Mouse (Mus musculus) MN1 (cell line): ENCODE results near the gene Mrps18a.
A peak's percentile ranks its signal among the peaks of the same experiment; 100 is the strongest.

Experiments used
- DNase-seq: peaks from one replicate; pipeline ENCODE4 v3.0.0-alpha.2; 2016; ENCODE audit warnings: low spot score

The Mrps18a gene

DNA sequence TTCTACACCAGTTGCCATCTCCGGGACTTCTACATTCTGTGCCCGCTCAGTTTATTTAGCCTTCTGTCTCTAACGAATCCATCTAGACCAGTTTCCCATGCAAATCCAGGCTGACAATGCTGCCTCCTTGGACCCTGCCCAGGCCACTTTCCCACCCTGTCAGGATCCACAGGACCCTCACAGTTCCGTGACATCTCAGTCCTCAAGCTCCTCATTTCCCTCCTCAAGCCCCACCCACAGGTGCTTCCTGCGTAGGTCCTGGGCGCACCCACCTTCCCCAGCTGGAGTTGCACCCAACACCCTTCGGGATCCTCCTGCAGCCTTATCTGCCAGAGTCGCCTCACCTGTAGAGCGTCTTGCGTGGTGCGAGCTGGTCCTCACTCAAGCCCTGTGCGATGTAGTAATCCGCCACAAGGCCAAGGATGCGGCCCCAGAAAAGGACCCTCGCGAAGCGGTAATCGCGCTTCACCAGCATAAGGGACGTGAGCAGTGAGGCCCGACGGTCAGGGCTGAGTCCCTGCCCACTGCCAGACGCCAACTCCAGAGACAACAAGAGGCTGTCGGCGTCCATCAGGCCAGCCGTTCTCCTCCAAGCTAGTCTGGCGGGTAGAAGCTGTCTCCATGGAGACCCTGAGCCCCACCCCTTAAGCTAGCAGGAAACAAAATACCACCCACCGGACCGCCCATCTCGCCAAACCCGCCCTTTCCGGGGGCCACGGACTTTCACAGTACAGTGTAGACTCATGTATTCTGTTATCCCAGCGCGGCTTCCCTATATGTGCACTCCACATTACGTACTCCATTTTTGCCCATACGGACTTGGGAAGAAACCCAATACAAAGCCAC, 33.0 kb downstream of the Mrps18a start, which contains the start of gene Rsph9:
TSS of gene Rsph9 (minus strand) at position 639 of the 846 bp plus-strand sequence.
- peak; percentile 89 for DNase-seq

DNA sequence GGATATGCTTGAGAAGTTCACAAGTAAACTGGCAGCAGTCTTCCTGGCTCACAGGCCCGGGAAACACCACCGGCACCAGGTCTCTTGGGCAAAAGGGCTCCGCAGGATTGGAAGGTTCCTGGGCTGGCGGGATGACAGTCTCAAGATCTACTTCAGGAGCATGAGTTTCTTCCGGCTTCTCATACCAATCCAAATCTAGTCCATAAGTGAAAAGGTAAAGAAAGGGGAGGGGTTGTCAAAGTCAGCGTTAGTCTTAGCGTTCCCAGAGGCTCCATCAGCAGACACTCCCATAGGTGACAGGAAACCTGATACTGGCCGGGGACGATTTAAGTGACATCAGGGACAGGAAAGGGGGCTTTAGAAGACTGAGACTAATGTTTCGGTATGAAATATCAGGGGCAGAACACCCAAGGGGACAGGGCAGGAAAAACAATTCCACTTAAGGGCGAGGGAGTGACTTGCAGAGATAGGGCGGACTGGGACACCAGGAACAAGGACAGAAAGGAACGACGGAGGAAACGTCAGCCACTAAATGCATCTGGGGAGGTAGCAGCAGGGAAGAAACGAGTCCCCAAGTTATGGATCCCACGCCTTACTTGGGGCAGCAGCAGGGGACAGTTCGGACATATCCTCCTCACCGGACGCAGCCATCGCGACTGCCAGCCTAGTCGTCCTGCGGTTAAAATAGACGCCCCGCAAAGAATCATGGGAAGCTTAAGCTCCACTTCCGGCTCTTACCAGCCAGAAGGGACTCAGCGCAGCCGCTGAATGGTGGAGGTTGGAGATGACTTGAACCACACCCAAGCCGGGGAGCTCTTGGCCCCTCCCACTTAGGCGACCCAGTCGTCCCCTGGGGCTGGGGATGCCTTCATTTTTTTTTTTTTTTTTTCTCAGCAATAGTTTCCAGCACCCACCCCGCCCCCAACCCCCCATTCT, 42.3 kb downstream of the Mrps18a start, which contains the start of gene Mad2l1bp:
TSS of gene Mad2l1bp (minus strand) at position 707 of the 936 bp plus-strand sequence.
- peak; percentile 93 for DNase-seq

DNA sequence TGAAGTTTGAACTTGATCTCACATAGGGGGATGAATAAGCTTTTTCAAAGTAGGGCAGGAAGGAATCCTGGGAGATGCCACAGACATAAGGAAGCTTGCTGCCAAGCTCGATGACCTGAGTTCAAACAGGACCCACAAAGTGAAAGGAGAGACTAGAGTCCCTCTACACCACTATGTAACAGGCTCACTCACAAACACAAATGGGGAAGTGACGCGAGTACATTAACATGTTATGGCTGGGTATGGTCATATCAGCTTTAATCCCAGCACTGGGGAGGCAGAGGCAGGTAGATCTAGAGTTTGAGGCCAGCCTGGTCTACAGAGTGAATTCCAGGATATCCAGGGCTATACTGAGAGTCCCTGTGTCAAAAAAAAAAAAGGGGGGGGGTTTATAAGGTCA, 43.5 kb downstream of the Mrps18a start:
- DNase-seq, result no peak

DNA sequence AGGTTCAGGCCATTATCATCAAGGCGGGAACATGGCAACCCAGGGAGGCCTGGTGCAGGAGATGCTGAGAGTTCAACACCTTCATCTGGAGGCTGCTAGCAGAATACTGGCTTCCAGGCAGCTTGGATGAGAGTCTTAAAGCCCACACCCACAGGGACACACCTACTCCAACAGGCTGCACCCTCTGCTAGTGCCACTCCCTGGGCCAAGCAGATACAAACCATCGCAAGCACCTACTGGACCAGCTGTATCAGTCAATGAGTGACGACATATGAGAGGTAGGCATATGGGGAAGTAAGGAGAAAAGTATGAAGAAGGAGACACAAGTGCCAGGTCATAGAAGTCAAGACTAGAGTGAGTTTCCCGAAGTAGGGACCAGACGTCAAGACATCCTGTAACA, 45.9 kb downstream of the Mrps18a start:
- DNase-seq, result no peak

DNA sequence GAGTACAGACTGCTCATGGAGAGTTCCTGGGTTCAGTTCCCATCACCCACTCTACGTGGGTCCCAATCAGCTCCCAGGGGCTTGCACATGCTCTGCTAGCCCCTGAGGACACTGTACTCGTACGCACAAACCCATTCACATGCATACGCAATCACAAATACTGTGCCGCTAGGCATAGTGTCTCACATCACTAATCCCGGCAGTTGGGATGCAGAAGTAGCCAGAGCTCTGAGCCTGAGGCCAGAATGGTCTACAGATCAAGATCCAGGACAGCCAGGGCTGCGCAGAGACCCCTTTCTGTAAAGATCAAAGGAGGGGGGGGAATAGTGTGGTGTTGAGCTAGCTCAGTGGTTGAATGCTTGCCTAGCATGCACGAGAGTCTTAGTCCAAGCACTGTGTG, 46.3 kb downstream of the Mrps18a start:
- DNase-seq, result no peak

DNA sequence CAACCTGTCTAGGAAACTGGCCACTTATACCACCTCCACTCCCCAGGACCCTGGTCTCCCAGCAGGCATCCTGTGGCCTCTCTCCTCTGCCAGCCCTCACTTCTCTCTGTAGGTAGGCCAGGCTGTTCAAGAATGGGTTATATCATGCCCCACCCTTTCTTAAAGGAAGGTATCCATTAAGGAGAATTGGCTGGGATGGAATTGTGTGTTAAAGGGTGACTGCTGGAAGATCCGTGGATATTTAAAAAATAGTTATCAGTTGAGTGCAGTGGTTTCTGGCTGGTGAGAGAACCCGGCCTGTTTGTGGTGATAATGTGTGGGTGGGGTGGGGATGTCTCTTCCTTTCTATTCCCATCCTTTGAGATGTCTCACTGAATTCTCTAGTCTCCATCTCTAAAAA, 48.5 kb downstream of the Mrps18a start:
- DNase-seq, result no peak

DNA sequence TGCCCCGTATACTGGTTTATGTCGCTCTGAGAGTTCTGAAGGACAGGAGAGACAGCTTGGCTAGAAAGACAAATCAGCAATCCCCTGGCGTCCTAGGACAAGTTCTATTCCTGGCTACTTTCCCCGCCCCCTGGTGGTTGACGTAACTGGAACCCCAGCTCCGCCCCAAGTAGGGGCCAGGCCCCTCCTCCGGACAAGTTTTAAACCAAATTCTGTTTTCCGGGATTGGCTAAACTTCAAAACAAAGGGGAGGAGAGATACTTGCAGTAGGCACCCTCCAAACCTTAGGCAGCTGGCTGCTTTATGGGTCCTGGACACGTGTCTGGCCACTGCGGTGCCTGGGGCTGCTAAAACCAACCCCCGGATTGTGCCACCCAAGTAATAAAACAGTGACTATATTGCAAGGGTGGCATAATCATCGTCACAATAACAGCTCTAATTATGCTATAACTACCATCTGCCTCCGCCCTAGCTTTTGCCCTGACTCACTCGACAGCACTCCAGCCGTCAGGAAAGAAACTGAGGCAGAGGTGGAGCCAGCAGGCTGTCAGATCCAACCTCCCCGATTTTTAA, 49.4 kb downstream of the Mrps18a start:
- peak; percentile 93 for DNase-seq

DNA sequence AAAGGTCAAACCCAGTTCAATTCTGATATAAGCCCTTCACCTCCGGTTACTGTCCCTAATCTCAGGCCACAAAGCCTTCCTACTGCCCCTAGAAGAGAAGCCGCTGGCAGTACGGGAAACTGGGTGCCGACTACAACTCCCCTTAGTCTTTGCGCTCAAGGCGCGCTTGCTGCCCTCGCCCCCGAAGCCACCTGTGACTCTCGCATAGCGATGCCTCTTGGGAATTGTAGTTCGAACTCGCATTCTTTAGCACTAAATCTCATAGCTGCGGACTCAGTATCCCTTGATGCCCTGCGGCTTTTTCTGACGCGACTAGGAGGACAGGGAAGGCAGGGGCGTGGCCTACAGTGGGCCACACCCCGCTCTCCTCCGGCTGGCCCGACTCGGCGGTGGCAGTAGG, 49.9 kb downstream of the Mrps18a start, which contains the start of gene Gtpbp2:
TSS of gene Gtpbp2 (plus strand) at position 347 of the 400 bp plus-strand sequence.
- peak; percentile 100 for DNase-seq

DNA sequence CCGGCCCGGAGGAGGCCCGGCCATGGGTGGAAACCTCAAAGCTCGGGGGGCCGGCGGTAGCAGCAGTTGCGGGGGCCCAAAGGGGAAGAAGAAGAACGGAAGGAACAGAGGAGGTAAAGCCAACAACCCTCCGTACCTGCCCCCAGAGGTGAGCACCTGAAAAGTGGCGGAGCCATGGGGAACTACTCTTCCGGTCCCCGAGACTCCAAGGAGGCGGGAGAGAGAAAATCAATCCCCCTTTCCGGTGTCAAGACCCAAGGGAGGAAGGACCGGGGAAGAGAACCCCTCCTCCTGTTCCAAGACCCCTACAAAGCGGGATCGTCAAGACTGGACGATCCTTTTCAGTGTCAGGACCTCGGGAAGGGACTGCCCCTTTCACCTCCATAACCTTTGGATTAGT, 50.4 kb downstream of the Mrps18a start:
- DNase-seq, result peak; percentile 68

DNA sequence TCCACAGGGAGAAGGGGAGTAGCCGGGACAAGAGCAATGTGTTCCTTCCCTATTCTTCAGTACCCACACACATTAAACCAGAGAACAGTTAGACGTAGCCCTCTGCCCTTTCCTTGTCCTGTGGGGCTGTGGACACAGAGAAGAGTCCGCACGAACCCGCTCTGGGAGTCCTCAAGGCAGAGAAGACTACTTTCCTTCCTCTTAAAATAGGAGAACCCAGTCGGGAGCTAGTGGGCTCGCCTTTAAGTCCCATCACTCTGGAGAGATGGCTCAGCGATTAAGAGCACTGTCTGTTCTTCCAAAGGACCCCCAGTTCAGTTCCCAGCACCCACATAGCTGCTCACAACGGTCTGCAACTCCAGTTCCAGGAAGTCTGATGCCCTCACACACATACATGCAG, 50.9 kb downstream of the Mrps18a start:
- peak; percentile 36 for DNase-seq

DNA sequence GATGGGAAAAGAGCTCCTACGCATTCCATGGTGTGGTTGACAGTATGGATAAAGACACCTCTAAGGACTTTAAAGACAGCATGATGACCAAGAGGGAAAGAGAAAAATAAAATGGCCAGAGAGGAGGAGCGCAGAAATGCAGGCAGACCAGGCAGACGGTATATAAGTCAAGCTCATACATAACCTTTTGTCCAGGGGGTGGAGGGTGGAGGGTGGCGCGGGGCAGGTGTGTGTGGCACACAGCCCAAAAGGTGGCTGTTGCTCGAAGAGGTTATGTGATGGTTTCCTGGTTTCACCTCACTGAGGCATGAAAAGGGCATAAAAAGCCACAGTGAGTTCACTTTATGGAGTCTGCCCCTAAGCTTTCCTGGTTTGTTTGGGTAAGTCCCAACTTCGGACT, 51.8 kb downstream of the Mrps18a start:
- no peak for DNase-seq

DNA sequence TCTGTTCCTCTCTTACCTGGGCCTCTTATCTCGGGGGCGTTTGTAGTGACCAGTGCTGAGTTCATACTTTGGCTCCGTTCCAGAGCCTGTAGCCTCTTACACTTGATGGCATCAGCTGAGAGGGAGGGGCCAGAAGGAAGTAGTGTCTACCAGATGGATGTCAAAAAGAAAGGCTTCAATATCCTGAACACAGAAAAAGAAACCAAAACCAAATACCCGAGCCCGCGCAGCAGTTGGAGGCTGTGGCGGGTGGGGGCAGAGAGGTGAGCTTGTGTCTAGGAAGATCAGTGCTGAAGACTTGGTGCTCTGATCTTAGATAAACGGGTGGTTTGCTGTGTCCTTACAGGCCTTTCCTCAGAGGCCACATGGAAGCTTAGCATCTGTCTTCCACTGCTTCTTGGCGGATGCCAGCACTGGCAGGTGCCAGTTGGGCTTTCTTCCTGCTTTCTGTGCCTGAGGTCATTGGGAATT, 52.2 kb downstream of the Mrps18a start:
- peak; percentile 90 for DNase-seq

DNA sequence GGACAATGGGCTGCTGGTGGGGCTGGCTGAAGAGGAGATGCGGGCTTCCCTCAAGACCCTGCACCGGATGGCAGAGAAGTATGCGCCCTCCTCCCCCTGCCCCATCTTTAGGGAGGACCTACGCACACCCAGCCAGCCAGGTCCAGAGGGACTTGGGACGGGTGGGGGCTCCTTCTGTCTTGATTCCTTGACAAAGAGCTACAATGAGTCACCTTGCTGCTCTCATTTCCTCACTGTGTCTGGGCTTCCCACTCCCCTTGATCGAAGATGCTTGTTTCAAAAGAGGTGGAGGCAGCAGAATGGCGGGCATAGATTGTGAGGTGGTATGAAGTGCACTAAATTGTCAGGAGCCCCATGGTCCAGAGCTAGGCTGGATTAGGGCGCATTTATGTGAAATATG, 53.5 kb downstream of the Mrps18a start:
- no peak for DNase-seq

DNA sequence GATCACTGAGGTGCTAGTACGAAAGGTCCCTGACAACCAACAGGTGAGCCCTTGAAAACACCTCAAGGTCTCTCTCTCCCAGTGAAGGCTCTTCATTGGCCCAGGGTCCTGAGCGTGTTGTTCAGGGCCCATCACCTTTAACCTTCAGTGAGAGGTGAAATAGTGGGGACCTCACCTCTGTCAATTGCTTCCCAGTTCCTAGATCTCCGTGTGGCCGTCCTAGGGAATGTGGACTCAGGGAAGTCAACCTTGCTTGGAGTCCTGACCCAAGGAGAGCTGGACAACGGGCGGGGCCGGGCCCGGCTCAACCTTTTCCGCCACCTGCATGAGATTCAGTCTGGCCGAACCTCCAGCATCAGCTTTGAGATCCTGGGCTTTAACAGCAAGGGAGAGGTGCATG, 54.0 kb downstream of the Mrps18a start:
- DNase-seq, result no peak

DNA sequence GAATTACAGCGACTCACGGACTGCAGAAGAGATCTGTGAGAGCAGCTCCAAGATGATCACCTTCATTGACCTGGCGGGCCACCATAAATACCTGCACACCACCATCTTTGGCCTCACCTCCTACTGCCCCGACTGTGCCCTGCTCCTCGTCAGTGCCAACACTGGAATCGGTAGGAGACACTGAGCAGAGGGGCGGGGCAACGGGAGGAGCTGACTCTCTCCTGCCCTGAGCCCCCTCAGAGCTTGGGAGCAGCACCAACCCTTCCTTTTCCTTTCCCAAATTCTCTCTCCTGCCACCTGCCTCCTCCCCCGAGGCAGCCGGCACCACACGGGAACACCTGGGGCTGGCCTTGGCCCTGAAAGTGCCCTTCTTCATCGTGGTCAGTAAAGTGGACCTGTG, 54.7 kb downstream of the Mrps18a start:
- no peak for DNase-seq

DNA sequence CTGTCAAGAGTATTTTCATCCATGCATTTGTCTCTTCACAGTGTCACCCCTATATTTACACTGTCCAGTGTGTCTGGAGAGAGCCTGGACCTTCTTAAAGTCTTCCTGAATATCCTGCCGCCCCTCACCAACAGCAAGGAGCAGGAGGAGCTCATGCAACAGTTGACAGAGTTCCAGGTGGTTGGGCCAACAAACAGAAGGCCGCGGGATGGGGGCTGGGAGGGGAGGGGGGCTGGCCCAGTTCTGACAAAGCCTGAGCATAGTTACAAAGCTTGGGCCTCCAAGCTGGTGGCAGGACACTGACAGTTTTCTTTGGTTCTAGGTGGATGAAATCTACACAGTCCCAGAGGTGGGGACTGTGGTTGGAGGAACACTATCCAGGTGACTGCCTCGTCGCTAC, 55.5 kb downstream of the Mrps18a start:
- DNase-seq, result no peak

DNA sequence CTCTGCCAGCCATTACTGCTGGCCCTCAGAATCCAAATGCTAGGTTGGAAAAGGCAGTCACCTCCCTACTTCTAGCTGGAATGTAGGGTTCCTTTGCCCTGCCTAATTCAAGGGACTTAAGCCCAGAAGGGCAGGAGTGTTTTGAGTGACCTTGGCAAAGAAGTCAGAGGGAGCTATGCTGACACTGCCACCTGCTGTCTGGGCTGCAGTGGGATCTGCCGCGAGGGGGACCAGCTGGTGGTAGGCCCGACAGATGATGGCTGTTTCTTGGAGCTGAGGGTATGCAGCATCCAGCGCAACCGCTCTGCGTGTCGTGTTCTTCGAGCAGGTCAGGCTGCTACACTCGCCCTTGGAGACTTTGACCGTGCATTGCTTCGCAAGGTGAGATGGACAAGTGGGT, 56.2 kb downstream of the Mrps18a start:
- DNase-seq, result peak; percentile 63

DNA sequence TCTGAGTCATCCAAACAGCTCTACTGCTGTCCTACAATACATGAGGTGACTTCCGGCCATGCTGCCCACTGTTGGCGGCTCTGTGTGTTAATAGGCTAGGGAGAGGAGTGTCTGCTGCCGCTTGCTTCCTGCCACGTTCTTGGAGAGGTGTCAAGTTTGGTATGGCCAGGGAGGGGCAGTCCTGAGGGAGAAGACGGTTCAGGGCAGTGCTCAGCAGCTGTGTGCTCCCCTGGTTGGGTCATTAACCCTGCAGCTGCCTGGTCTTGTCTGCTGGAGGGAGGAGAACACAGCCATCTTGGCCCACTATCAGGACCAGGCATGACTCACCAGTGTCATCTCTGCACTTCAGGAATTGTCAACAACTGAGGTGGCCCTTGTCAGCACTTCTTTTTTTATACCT, 57.5 kb downstream of the Mrps18a start:
- DNase-seq, result peak; percentile 90

DNA sequence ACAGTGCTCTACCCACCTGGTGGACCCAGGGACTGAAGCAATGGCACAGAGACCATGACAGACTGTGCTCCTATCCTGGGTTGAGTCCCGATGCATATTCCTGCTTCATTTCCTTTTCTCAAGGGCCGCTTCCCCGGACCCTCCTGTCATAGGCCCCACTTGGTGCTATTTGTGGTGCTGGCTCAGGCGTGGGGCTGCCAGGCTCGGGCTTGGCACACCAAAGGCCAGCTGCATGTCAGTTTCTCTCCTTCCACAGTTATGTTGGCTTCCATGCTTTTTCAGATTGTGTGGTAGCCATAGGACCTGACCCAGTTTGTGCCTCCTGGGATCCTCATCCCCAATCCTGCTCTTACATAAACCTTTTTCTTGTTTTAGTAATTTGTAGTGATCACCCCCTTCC, 58.0 kb downstream of the Mrps18a start:
- no peak for DNase-seq

DNA sequence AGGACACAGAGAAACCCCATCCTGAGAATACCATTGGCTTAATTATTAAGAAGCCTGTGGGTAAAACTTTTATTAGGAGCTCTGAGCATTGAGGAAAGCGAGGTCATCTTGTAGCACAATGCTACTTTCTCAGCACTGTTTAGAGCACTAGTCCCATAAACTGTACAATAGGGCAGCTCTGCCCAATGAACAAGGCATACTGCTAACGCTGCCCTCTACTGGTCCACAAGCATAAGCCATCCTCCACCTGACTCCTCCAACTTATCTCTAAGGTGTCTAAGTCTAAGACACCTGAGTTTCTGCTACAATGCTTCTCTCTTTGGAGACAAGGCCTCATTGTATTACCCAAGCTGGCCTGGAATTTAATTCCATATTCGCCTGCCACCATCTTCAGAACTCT, 59.8 kb downstream of the Mrps18a start:
- DNase-seq, result peak; percentile 60
